Mouse (Mus musculus): ENCODE data around the gene Epb41l1. TPM values are rescaled to one million over a fixed set of nuclear protein-coding genes. Genes with fewer than 3 reads are reported as not detected.

The Epb41l1 gene
- total RNA-seq, 2 experiments from 2014 or later: 340 to 347 TPM

DNA sequence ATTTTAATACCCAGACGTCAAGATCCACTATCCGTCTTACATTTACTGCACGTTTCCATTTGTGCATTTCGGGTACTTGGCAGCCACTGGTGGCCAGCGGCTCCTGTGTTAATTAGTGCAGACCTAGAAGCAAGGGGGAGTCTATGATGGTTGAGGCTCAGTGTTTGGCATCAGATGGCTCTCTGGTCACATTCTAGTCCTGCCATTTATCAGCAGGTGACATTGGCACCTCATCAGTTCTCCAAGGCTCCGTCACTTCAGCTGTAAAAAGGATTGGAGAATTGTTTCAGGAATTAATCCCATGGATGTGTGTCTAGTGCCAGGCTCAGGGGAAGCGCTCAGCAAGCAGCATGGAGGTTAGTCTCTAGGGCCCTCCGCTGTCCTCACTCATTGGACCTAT is 51.6 kb downstream of the Epb41l1 start:
- H3K27ac ChIP-seq: peak overlapping the region; percentile 28; the same call in 1 of the 2 replicates
- TF ChIP-seq CTCF (conservative IDR thresholded peaks at IDR 0.05): no peak
- H3K4me3 ChIP-seq: no peak overlapping the region
- DNase-seq (ENCODE audit: low spot score in 2 of 2): no peak

DNA sequence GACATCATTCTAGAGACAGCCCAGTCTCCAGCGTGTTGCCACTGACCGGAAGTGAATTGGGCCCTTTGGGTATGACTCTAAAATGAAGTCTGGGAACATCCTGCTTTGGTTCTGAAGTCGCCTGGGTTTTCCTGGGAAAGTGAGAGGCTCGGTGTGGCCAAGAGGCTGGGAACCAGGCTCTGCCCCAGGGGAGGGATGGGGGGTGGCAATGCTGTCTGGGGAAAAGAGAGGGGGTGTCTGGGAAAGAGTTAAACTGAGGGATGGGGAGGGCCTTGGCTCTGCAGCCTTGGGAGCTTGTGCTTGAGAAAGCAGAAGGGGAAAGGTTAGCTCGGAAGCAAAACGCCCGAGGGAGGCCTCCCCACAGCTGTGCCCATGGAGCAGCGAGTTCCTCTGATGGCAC is 53.0 kb downstream of the Epb41l1 start:
- H3K27ac ChIP-seq: peak overlapping the region; percentile 51
- H3K4me3 ChIP-seq: no peak overlapping the region
- no peak for TF ChIP-seq CTCF (conservative IDR thresholded peaks at IDR 0.05)
- DNase-seq (ENCODE audit: low spot score in 2 of 2): no peak

DNA sequence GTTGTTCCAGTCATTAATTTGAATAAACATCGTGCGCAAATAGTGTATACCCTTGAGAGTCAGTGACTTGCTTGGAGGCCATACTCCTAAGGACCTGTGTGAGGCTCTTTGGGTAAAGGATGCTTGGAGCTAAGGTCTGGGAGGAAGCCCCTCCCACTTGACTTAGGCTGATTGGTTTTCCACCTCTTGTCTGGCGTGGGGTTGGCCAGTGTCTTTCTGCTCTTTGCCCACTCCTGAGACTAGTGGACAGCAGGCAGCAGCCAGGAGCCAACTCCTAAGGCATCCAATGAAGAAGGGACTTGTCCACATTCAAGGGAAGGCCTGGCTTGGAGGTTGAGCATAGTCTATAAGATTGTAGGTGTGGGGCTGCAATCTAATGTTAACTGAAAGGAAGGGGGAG is 53.4 kb downstream of the Epb41l1 start:
- TF ChIP-seq CTCF (conservative IDR thresholded peaks at IDR 0.05): no peak
- Histone ChIP-seq H3K4me3 (no peak overlapping the region), H3K27ac (peak overlapping the region; percentile 51)
- no peak for DNase-seq (ENCODE audit: low spot score in 2 of 2)

DNA sequence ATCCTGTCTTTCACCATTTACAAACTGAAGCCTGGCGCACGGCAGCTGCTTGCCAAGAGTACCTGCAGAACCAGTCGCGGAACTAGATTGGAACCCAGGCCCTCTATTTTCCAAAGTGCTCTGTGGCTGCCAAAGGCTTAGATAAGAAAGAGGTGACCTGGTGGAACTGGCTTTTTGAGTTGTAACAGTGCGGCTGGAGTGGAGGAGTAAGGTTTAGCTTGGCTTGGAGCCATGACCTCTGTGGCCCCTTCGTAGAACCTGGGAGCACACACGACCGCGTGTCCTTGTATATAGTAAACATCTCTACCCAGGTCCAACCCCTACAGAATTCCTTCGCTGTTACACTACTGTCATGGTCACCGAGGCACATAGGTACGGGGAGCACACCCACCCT is 54.2 kb downstream of the Epb41l1 start:
- no peak for DNase-seq (ENCODE audit: low spot score in 2 of 2)

DNA sequence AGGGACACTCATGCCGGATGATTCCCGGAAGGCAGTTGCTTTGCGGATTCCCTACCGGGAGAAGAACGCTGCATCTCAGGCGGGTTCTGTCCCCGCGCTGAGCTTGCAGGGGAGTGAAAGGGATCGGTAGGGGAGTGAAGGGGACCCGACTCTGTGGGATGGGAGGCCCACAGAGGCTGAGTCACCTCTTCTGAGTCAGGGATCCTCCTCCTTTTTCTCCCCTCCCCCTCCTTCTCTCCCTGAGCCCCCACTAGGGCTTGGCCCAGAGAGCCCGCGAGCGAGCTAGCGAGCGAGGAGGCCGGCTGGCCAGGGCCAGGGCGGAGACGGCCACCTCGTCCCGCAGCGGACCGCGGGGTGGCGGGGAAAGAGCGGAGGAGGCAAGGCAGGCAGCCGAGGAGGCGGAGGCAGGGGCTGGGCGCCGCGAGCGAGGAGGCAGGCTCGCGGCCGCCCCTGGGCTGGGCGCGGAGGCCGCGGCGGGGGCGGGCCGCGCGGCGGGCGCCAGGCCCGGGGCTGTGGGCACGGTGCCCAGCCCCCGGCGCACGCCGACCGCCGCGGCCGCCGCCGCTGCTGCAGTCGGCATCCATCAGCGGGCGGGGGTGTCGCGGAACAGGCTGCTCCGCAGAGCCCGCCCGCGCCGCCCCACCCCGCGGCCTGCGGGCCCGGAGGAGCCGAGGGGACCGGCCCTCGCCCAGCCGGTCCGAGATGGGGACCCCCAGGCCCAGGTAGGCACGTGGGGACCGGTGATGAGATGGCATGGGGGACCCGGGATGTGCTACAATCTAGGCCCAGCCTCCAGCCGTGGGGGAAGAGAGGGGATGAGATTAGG is 54.8 kb downstream of the Epb41l1 start:
- Histone ChIP-seq H3K4me3 (peak overlapping the region; percentile 62), H3K27ac (peak overlapping the region; percentile 98)
- no peak for TF ChIP-seq CTCF (conservative IDR thresholded peaks at IDR 0.05)
- DNase-seq (ENCODE audit: low spot score in 2 of 2): peak; percentile 48 to 52

More for the DNA sequence above, 54.2 kb downstream of the Epb41l1 start:
- no peak for TF ChIP-seq CTCF (conservative IDR thresholded peaks at IDR 0.05)
- Histone ChIP-seq H3K27ac (peak overlapping the region; percentile 98), H3K4me3 (peak overlapping the region; percentile 62)

DNA sequence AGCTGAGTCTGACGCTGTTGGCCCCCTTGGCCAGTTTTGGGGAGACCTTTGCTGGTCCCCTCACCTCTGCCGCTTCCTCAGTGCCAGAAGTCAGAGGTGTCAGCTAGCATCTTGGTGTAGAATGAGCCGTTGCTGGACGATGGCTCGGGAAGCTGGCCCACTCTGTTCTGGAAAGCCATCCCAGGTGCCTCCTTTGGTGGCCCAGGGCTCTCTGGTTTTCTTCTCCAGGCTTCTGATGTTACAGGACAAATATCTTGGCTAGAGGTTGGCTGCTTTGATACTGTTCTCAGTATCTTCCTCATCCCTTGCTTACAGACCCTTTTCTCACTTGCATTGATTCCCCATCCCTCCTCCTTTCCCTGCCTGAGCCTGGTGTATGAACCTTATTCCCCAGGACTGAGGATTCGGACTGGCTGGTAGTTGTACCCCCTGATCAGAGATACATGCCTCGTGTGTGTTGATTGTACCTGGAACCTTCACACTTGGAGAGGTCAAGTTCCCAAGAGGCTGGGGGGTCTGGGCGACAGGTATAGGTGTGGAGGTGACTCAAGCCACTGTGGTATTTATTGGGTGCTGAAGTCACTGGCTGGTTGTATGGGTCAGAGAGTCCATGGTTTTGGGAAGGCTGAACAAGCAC is 55.5 kb downstream of the Epb41l1 start:
- Histone ChIP-seq H3K4me3 (peak overlapping the region; percentile 62), H3K27ac (peak overlapping the region; percentile 98)
- DNase-seq (ENCODE audit: low spot score in 2 of 2): no peak
- TF ChIP-seq CTCF (conservative IDR thresholded peaks at IDR 0.05): no peak

DNA sequence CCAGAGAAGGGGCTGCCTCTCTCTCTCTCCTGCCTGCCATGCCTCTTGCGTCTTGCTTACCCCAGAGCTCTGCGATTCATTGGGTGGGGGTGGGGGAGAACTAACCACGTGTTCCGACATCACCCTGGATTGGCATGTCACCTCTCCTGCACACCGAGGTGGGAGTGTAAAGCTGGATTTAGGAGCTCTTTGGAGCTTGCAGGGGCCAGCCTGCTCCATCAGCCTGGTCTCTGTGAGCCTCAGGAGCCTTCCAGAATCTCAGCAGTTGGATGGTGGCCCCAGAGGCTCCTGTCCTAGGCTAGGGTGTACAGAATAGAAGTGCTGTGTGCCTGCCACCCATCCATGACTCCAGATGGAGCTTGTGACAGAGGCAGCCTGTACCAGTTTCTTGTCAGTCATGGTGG is 56.0 kb downstream of the Epb41l1 start:
- Histone ChIP-seq H3K4me3 (peak overlapping the region; percentile 62), H3K27ac (peak overlapping the region; percentile 98)
- TF ChIP-seq CTCF (conservative IDR thresholded peaks at IDR 0.05): no peak
- DNase-seq (ENCODE audit: low spot score in 2 of 2): no peak

DNA sequence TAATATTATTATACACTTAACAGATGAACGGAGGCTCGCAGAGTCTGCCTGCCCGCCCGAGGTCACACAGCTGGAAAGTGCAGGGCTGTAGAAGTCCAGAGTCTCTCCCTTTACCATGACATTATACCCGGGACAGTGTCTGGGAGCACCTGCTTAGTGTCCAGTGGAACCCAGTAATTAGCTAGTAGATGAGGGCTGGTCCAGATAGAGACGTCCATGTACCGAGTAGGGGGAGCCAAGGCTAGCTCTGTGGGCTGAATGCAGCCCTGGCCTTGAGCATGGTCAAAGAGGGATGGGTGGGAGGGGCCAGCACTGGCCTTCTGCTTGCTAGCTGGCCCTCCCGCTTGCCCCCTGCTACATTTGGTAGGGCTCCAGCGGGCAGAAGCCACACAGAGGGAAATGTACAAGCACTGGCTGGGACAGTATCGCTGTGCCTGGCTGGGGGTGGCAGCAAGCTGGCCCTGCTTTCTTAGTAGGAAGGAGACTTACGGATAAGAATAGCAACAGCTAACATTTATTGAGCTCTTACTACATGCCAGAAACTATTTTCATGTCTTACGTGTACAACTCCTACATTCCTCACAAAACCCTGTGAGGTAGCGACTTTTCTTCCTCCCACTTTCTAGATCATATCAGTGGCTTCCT is 57.5 kb downstream of the Epb41l1 start:
- no peak for TF ChIP-seq CTCF (conservative IDR thresholded peaks at IDR 0.05)
- H3K27ac ChIP-seq: peak overlapping the region; percentile 98
- DNase-seq (ENCODE audit: low spot score in 2 of 2): no peak
- peak overlapping the region; percentile 62 for H3K4me3 ChIP-seq

DNA sequence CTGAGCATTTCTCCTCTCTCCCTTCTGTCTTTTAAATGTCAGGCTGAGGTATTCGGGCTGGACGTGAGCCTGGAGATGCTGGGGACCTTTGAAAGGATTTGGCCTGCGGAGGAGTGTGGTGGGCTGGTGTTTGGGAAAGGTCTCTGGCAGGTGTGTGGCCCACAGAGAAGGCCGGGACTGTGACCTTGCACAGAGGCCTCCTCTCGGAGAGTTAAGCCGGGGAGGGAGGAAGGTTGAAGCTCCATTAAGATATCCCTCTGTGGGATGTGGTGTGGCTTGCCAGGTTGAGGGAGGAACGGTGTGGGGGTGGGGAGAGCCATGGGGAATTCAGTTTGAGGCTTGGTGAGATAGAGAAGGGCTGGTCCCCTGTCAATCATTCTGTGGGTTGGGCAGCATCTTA is 59.1 kb downstream of the Epb41l1 start:
- Histone ChIP-seq H3K4me3 (peak overlapping the region; percentile 5; the same call in 1 of the 2 replicates), H3K27ac (peak overlapping the region; percentile 82)
- no peak for TF ChIP-seq CTCF (conservative IDR thresholded peaks at IDR 0.05)
- DNase-seq (ENCODE audit: low spot score in 2 of 2): peak in 1 of 2 experiments; percentile 67

DNA sequence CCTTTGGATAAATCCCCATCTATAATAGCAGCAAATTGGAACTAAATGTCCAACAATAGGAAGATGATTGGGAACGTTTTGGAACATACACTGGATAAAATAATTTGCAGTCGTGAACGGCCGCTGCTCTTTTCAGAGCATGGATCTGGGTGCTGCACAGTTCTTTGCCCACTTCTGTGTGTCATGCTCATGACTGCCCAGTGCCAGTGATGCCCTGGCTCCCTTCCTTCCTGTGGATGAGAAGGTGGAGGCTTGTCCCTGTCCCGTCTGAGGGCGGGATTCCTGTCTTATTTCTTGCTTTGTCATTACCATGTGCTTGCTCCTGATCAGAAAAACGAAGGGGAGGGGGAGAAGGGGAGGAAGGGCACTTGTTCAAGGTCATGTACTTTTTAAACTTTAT is 59.6 kb downstream of the Epb41l1 start:
- Histone ChIP-seq H3K27ac (peak overlapping the region; percentile 54; the same call in 1 of the 2 replicates), H3K4me3 (peak overlapping the region; percentile 5; the same call in 1 of the 2 replicates)
- DNase-seq (ENCODE audit: low spot score in 2 of 2): no peak
- no peak for TF ChIP-seq CTCF (conservative IDR thresholded peaks at IDR 0.05)

DNA sequence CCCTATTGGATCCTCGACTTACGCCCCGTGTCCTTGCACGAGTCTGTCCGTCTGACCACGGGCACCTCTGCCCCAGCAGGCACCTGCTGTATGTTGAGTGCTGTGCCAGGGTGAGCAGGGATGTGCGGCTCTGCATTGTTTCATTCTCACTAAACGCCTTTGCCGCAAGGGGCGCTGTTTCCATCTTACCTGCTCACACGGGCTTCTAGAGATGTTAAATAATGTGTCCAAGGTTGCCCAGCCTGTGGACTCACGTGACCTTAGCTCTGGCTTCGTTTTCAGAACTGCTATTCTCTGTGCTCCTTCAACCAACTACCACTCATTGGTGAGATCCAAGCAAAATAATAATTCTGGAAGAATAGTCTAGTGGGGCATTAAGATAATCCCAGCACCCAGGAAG is 61.6 kb downstream of the Epb41l1 start:
- Histone ChIP-seq H3K27ac (no peak overlapping the region), H3K4me3 (no peak overlapping the region)
- DNase-seq (ENCODE audit: low spot score in 2 of 2): no peak
- peak; percentile 82 for TF ChIP-seq CTCF (conservative IDR thresholded peaks at IDR 0.05)

DNA sequence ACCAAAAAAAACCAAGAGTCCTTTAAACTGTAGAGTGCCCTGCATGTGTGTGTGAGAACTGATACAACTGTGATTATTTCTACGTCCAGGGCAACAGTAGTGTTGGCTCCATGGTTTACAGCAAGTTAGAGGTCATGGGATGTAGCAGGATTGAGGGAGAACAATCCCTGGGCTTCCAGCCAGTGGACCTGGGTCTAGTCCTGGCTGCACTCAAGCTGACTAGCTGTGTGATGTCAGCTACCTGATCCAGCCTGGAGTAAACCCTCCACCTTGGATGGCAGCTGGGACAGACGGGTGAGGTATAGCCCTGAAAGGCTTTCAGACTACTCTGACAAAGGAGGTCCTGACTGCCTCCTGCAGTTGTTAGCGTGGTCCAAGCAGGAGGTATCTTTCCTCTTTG is 62.1 kb downstream of the Epb41l1 start:
- no peak for DNase-seq (ENCODE audit: low spot score in 2 of 2)
- TF ChIP-seq CTCF (conservative IDR thresholded peaks at IDR 0.05): no peak
- no peak overlapping the region for H3K27ac ChIP-seq
- H3K4me3 ChIP-seq: no peak overlapping the region

DNA sequence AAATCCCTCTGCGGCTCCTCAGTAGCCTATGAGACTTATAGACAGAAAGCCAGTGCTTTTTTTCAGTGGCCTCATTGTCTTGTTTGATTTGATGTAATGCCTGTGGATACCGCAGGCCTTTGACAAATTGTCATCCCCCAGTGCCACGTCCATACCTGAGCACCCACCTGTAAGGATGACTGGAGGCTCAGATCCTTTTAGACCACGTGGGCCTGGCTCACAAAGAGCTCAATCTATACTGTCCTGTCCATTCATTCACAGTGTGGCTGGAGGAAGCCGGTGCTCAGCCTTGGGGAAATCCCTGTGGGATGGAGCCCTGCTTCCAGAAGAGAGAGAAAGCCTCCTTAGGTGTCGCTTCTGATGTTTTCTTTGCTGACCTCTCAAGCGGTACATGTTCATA is 62.5 kb downstream of the Epb41l1 start:
- DNase-seq (ENCODE audit: low spot score in 2 of 2): no peak
- Histone ChIP-seq H3K4me3 (no peak overlapping the region), H3K27ac (no peak overlapping the region)
- no peak for TF ChIP-seq CTCF (conservative IDR thresholded peaks at IDR 0.05)

All from layer of hippocampus, adult 2 months (tissue).